8 mouse cellular contexts compared by ENCODE assay signal in the genomic region with DNA sequence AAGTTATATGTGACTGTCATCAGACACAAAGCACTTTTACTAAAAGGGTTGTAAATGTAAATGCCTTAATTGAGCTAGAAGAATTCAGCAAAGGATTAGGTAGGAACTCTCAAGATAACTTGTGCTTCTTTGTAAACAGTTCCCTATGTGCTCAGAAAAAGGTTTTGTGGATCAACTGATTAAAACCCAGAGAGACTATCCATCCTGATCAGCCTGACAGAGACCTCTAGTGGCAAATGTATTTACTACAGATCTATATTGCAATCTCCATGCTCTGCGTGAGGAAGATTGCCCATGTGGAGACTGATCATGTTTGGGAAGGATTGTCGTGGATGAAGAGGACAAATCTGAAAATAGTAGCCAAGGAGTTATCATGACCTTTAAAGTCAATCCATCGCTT. TPM values are rescaled to one million over a fixed set of nuclear protein-coding genes. Genes with fewer than 3 reads are reported as not detected.
DNase-seq lines count a peak whose midpoint lies in the region; ATAC-seq and TF ChIP-seq lines count a peak whose summit lies in the region.

No protein-coding gene starts in this region.

- WGBS in heart, adult 2 months: 32% methylated on average over 3 of the region's 3 CpGs
- WGBS in neural tube, embryonic 11.5 days: 42% methylated on average over 3 of the region's 3 CpGs
- 15% methylated on average over 3 of the region's 3 CpGs for WGBS in hindbrain, postnatal 0 days
- WGBS in stomach, postnatal 0 days: 24% methylated on average over 3 of the region's 3 CpGs

- no peak overlapping the region for H3K4me3 ChIP-seq in heart, adult 2 months
- no peak overlapping the region for H3K4me3 ChIP-seq in neural tube, embryonic 11.5 days (ENCODE audit: low read depth, low read length)
- no peak overlapping the region for H3K4me3 ChIP-seq in hindbrain, postnatal 0 days (ENCODE audit: low read length)
- H3K4me3 ChIP-seq in stomach, postnatal 0 days (ENCODE audit: low read depth, low read length): no peak overlapping the region

- no peaks in the 10 kb centered on the region for H3K9me3 ChIP-seq in neural tube, embryonic 11.5 days (ENCODE audit: control insufficient read depth, low read length)
- H3K9me3 ChIP-seq in hindbrain, postnatal 0 days (ENCODE audit: low read length): no peaks in the 10 kb centered on the region
- no peaks in the 10 kb centered on the region for H3K9me3 ChIP-seq in stomach, postnatal 0 days (ENCODE audit: control insufficient read depth, low read length)

- peak; percentile 88 for TF ChIP-seq CTCF in heart, adult 2 months (IDR thresholded peaks at IDR 0.05)
- TF ChIP-seq CTCF in hindbrain, postnatal 0 days (IDR thresholded peaks at IDR 0.05; ENCODE audit: low read depth): peak; percentile 76
- TF ChIP-seq CTCF in stomach, postnatal 0 days (IDR thresholded peaks at IDR 0.05; ENCODE audit: low read depth): peak; percentile 82

- no peak overlapping the region for H3K9ac ChIP-seq in heart, adult 2 months (ENCODE audit: low read depth, low read length)
- H3K9ac ChIP-seq in neural tube, embryonic 11.5 days (ENCODE audit: low read length): no peak overlapping the region
- H3K9ac ChIP-seq in hindbrain, postnatal 0 days (replicated peaks; ENCODE audit: low read length): no peak overlapping the region
- H3K9ac ChIP-seq in stomach, postnatal 0 days (ENCODE audit: low read length): no peak overlapping the region

- ATAC-seq in neural tube, embryonic 11.5 days (ENCODE audit: insufficient read depth, low FRiP score, low TSS enrichment): 0 out of 2 replicates have a peak, but pooled peaks have one; percentile 53
- ATAC-seq in hindbrain, postnatal 0 days: 0 out of 2 replicates have a peak, but pooled peaks have one; percentile 55
- no peak for ATAC-seq in stomach, postnatal 0 days (ENCODE audit: low FRiP score, low TSS enrichment)

- H3K79me2 ChIP-seq in heart, adult 2 months (replicated peaks; ENCODE audit: control insufficient read depth, insufficient read depth, low read length): no peaks in the 10 kb centered on the region

- H3K27me3 ChIP-seq in heart, adult 2 months (ENCODE audit: control insufficient read depth, insufficient read depth, low read length): no peaks in the 10 kb centered on the region
- H3K27me3 ChIP-seq in neural tube, embryonic 11.5 days (ENCODE audit: control insufficient read depth, insufficient read depth, low read length): no peaks in the 10 kb centered on the region
- no peaks in the 10 kb centered on the region for H3K27me3 ChIP-seq in hindbrain, postnatal 0 days (ENCODE audit: insufficient read depth, low read length)
- no peaks in the 10 kb centered on the region for H3K27me3 ChIP-seq in stomach, postnatal 0 days (ENCODE audit: control insufficient read depth, insufficient read depth, low read length)

- no peaks in the 10 kb centered on the region; the same call in none of the 2 replicates for H3K36me3 ChIP-seq in heart, adult 2 months (ENCODE audit: control insufficient read depth, insufficient read depth, low read length)
- H3K36me3 ChIP-seq in neural tube, embryonic 11.5 days (ENCODE audit: control insufficient read depth, insufficient read depth, low read length): no peaks in the 10 kb centered on the region
- H3K36me3 ChIP-seq in hindbrain, postnatal 0 days (ENCODE audit: insufficient read depth, low read length): no peaks in the 10 kb centered on the region
- H3K36me3 ChIP-seq in stomach, postnatal 0 days (ENCODE audit: control insufficient read depth, insufficient read depth, low read length): no peaks in the 10 kb centered on the region

- intact Hi-C loops in heart, adult 2 months (cut with DNase I): loop anchor here (2.0 kb wide), 1 partner anchor 53 kb away; no protein-coding TSS in a partner anchor

- no peak for TF ChIP-seq EP300 in heart, adult 2 months (IDR thresholded peaks at IDR 0.05; ENCODE audit: insufficient read depth, low read depth, low read length)
- no peak for TF ChIP-seq EP300 in stomach, postnatal 0 days (optimal IDR thresholded peaks at IDR 0.05)

- TF ChIP-seq POLR2A in heart, adult 2 months (IDR thresholded peaks at IDR 0.05; ENCODE audit: insufficient read depth, low read depth, low read length): no peak

- no peak overlapping the region for H3K27ac ChIP-seq in heart, adult 2 months
- no peak overlapping the region for H3K27ac ChIP-seq in neural tube, embryonic 11.5 days (ENCODE audit: low read depth, low read length)
- H3K27ac ChIP-seq in hindbrain, postnatal 0 days: no peak overlapping the region
- no peak overlapping the region for H3K27ac ChIP-seq in stomach, postnatal 0 days (replicated peaks)

- no peak for DNase-seq in heart, adult 2 months
- no peak for DNase-seq in heart, adult 8-10 months (ENCODE audit: low spot score)
- no peak for DNase-seq in neural tube, embryonic 11.5 days (ENCODE audit: low spot score)
- DNase-seq in neural tube, embryonic 10.5 days (ENCODE audit: extremely low spot score, low spot score): no peak
- peak; percentile 75 for DNase-seq in hindbrain, postnatal 0 days (ENCODE audit: low spot score)
- DNase-seq in stomach, postnatal 0 days (ENCODE audit: low spot score): no peak
- no peak for DNase-seq in heart, adult 11 months
- DNase-seq in gastrocnemius, postnatal 4 days (ENCODE audit: low spot score in 2 of 2): no peak

- no peaks in the 10 kb centered on the region; the same call in 1 of the 2 replicates for H3K4me1 ChIP-seq in heart, adult 2 months (ENCODE audit: control insufficient read depth, insufficient read depth, low read length)
- H3K4me1 ChIP-seq in neural tube, embryonic 11.5 days (ENCODE audit: control insufficient read depth, insufficient read depth, low read length): no peaks in the 10 kb centered on the region
- H3K4me1 ChIP-seq in hindbrain, postnatal 0 days (ENCODE audit: insufficient read depth, low read length): no peaks in the 10 kb centered on the region
- no peaks in the 10 kb centered on the region for H3K4me1 ChIP-seq in stomach, postnatal 0 days (replicated peaks; ENCODE audit: control insufficient read depth, insufficient read depth)

- H3K4me2 ChIP-seq in neural tube, embryonic 11.5 days (ENCODE audit: low read depth): no peak overlapping the region
- H3K4me2 ChIP-seq in hindbrain, postnatal 0 days (ENCODE audit: low read depth, low read length): no peak overlapping the region
- H3K4me2 ChIP-seq in stomach, postnatal 0 days (replicated peaks; ENCODE audit: low read depth): no peak overlapping the region

RNA-seq across cellular contexts. Expression of a gene that starts 19.8 kb away (rescaled TPM):
- 10 to 100 TPM; 16.7 to 18.1 TPM for total RNA-seq in heart, adult 2 months (2021)
- polyA plus RNA-seq in heart, adult 2 months (2012; rRNA removed): 17.8 and 24.6 TPM in 2 replicates
- 10 to 100 TPM; 14.9 to 20.4 (median 16.9) TPM for total RNA-seq in heart, adult 8-10 months (2022)
- 126 and 128 TPM in 2 replicates for polyA plus RNA-seq in neural tube, embryonic 11.5 days (2014; fragmentation: Nextera tagmentation; extraction: Ambion mirVana)
- total RNA-seq in hindbrain, postnatal 0 days (2014; rRNA removed): 32.9 and 34.8 TPM in 2 replicates
- 56.8 and 56.9 TPM in 2 replicates for polyA plus RNA-seq in hindbrain, postnatal 0 days (2015; fragmentation: Nextera tagmentation; extraction: Ambion mirVana)
- polyA plus RNA-seq in stomach, postnatal 0 days (2015; fragmentation: Nextera tagmentation; extraction: Ambion mirVana): 51.4 and 54.3 TPM in 2 replicates
- 10 to 100 TPM; 35.7 to 54.3 TPM for total RNA-seq in gastrocnemius, postnatal 4 days (2021)
